Mouse (Mus musculus): ENCODE data around the gene Fmnl3.

GRCm38 (mm10) chr15:99290586-99290985 is 79.7 kb downstream of the Fmnl3 start:
- no peak for TF ChIP-seq CTCF (IDR thresholded peaks at IDR 0.05; ENCODE audit: low read depth)
- TF ChIP-seq EP300 (optimal IDR thresholded peaks at IDR 0.05): no peak
